ENCODE assay signal across 9 mouse cellular contexts in the genomic region with DNA sequence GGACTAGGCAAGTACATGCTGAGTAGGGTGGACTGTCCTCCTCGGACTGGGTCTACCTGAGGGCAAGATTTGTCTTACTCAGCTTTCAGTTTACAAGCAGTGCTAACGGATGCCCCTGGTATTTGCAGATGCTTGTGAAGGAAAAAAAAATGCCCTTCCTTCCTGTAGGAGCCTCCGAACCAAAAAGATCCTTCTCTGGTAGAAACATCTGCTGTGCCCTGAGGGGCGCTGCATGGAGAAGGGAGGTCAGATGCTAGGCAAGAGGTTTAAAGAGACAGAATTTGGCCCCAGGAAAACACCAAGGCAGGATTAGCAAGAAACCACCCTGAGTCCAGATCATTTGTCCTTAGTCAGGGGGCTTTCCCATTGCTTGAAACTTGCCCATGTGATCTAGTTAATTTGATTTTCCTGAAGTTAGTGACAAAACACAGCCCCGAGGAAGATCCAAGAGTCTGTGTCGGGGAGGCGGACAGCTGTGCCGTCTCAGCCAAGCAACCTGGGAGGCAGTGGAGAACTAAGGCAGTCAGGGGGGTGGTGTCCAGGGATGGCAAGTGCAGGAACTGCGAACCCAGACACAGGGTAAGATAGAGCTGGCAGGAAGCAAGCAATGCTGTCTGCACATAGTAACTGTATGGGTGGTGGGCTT. TPM values are rescaled to one million over a fixed set of nuclear protein-coding genes. Genes with fewer than 3 reads are reported as not detected.
DNase-seq lines count a peak whose midpoint lies in the region; ATAC-seq and TF ChIP-seq lines count a peak whose summit lies in the region.
"Had no signal": no experiment of that assay in that cellular context is flagged by ENCODE, and none has a peak within 500 bp of the region (broad histone marks: within the 10 kb centered on the region; RNA-seq: fewer than 3 reads in every experiment).

No protein-coding gene starts in this region.

- peak; percentile 86 for DNase-seq in heart, adult 11 months
- no peak for DNase-seq in heart, postnatal 36 days
- no peak for DNase-seq in midbrain, embryonic 11.5 days (ENCODE audit: low spot score, missing footprints)
- no peak for DNase-seq in hindbrain, postnatal 0 days (ENCODE audit: low spot score)
- no peak for DNase-seq in ovary, postnatal 36 days (ENCODE audit: low spot score)
- no peak for DNase-seq in cerebellum, adult 2 months

- H3K36me3 ChIP-seq in midbrain, embryonic 16.5 days (ENCODE audit: control insufficient read depth, insufficient read depth, low read length) = no peaks in the 10 kb centered on the region
- H3K36me3 ChIP-seq in midbrain, embryonic 11.5 days (ENCODE audit: control insufficient read depth, insufficient read depth, low read length) = no peaks in the 10 kb centered on the region
- no peaks in the 10 kb centered on the region for H3K36me3 ChIP-seq in hindbrain, postnatal 0 days (ENCODE audit: insufficient read depth, low read length)
- no peaks in the 10 kb centered on the region for H3K36me3 ChIP-seq in neural tube, embryonic 15.5 days

- H3K27me3 ChIP-seq in midbrain, embryonic 16.5 days (ENCODE audit: control insufficient read depth, insufficient read depth, low read depth, low read length) = no peaks in the 10 kb centered on the region
- H3K27me3 ChIP-seq in midbrain, embryonic 11.5 days (ENCODE audit: control insufficient read depth, insufficient read depth, low read length) = no peaks in the 10 kb centered on the region
- no peaks in the 10 kb centered on the region for H3K27me3 ChIP-seq in hindbrain, postnatal 0 days (ENCODE audit: insufficient read depth, low read length)
- no peaks in the 10 kb centered on the region for H3K27me3 ChIP-seq in neural tube, embryonic 15.5 days (replicated peaks)
- H3K27me3 ChIP-seq in cerebellum, adult 2 months (ENCODE audit: control insufficient read depth, insufficient read depth, low read length) = no peaks in the 10 kb centered on the region

- H3K9me3 ChIP-seq in midbrain, embryonic 16.5 days (replicated peaks; ENCODE audit: control insufficient read depth, low read length, poor library complexity, severe bottlenecking) = no peaks in the 10 kb centered on the region
- no peaks in the 10 kb centered on the region for H3K9me3 ChIP-seq in midbrain, embryonic 11.5 days (ENCODE audit: control insufficient read depth, low read length)
- no peaks in the 10 kb centered on the region for H3K9me3 ChIP-seq in hindbrain, postnatal 0 days (ENCODE audit: low read length)
- no peaks in the 10 kb centered on the region for H3K9me3 ChIP-seq in neural tube, embryonic 15.5 days (replicated peaks)

- ATAC-seq in midbrain, embryonic 16.5 days = 0 out of 2 replicates have a peak, but pooled peaks have one; percentile 23
- ATAC-seq in midbrain, embryonic 11.5 days (ENCODE audit: low FRiP score) = no peak
- ATAC-seq in hindbrain, postnatal 0 days = no peak
- no peak for ATAC-seq in neural tube, embryonic 15.5 days (ENCODE audit: low FRiP score)
- ATAC-seq: forebrain, embryonic 14.5 days had no signal

- H3K4me2 ChIP-seq in midbrain, embryonic 16.5 days (ENCODE audit: low read length) = no peak overlapping the region
- H3K4me2 ChIP-seq in midbrain, embryonic 11.5 days = no peak overlapping the region
- H3K4me2 ChIP-seq in hindbrain, postnatal 0 days (ENCODE audit: low read depth, low read length) = peak overlapping the region; percentile 19; the same call in 1 of the 2 replicates
- H3K4me2 ChIP-seq in neural tube, embryonic 15.5 days = no peak overlapping the region

- H3K4me3 ChIP-seq in midbrain, embryonic 16.5 days (ENCODE audit: low read depth, low read length) = no peak overlapping the region
- no peak overlapping the region for H3K4me3 ChIP-seq in midbrain, embryonic 11.5 days (ENCODE audit: low read depth, low read length)
- no peak overlapping the region for H3K4me3 ChIP-seq in hindbrain, postnatal 0 days (ENCODE audit: low read length)
- no peak overlapping the region for H3K4me3 ChIP-seq in neural tube, embryonic 15.5 days (replicated peaks)
- no peak overlapping the region for H3K4me3 ChIP-seq in cerebellum, adult 2 months (replicated peaks; ENCODE audit: insufficient read depth, low read depth, low read length)

- no peak for TF ChIP-seq POLR2A in cerebellum, adult 2 months (IDR thresholded peaks at IDR 0.05; ENCODE audit: borderline replicate concordance, insufficient read depth, low read length)

- TF ChIP-seq CTCF in hindbrain, postnatal 0 days (IDR thresholded peaks at IDR 0.05; ENCODE audit: low read depth) = peak; percentile 1; the same call in 1 of the 2 replicates
- TF ChIP-seq CTCF in cerebellum, adult 2 months (IDR thresholded peaks at IDR 0.05; ENCODE audit: borderline replicate concordance, insufficient read depth, low read depth, low read length) = no peak

- peaks cover 43% of the 10 kb centered on the region for H3K4me1 ChIP-seq in midbrain, embryonic 16.5 days (ENCODE audit: control insufficient read depth, insufficient read depth, low read length)
- H3K4me1 ChIP-seq in midbrain, embryonic 11.5 days (ENCODE audit: control insufficient read depth, insufficient read depth, low read length) = peaks cover 9% of the 10 kb centered on the region
- H3K4me1 ChIP-seq in hindbrain, postnatal 0 days (ENCODE audit: insufficient read depth, low read length) = peaks cover 40% of the 10 kb centered on the region
- peaks cover 58% of the 10 kb centered on the region for H3K4me1 ChIP-seq in neural tube, embryonic 15.5 days
- H3K4me1 ChIP-seq in cerebellum, adult 2 months (ENCODE audit: control insufficient read depth, insufficient read depth, low read length) = peaks cover 39% of the 10 kb centered on the region

- H3K9ac ChIP-seq in midbrain, embryonic 16.5 days (ENCODE audit: low read depth, low read length) = no peak overlapping the region
- no peak overlapping the region for H3K9ac ChIP-seq in midbrain, embryonic 11.5 days (ENCODE audit: low read length)
- H3K9ac ChIP-seq in hindbrain, postnatal 0 days (replicated peaks; ENCODE audit: low read length) = peak overlapping the region; percentile 28; the same call in 1 of the 2 replicates
- H3K9ac ChIP-seq in neural tube, embryonic 15.5 days (replicated peaks) = peak overlapping the region; percentile 2; the same call in 1 of the 2 replicates

- 40% methylated on average over 9 of the region's 9 CpGs for WGBS in midbrain, embryonic 16.5 days
- WGBS in midbrain, embryonic 11.5 days = 53% methylated on average over 9 of the region's 9 CpGs
- WGBS in hindbrain, postnatal 0 days = 27% methylated on average over 9 of the region's 9 CpGs
- 48% methylated on average over 9 of the region's 9 CpGs for WGBS in neural tube, embryonic 15.5 days
- 67% methylated on average over 9 of the region's 9 CpGs for WGBS in cerebellum, adult 2 months

- intact Hi-C loops in heart, postnatal 36 days (cut with DNase I) = loop anchor here (5.0 kb wide), 2 partner anchors 163 to 293 kb away; no protein-coding TSS in a partner anchor

- no peak overlapping the region for H3K27ac ChIP-seq in midbrain, embryonic 16.5 days (ENCODE audit: low read length)
- no peak overlapping the region for H3K27ac ChIP-seq in midbrain, embryonic 11.5 days (ENCODE audit: low read depth, low read length)
- H3K27ac ChIP-seq in hindbrain, postnatal 0 days = peak overlapping the region; percentile 56
- H3K27ac ChIP-seq in neural tube, embryonic 15.5 days (replicated peaks) = no peak overlapping the region
- H3K27ac ChIP-seq in cerebellum, adult 2 months (ENCODE audit: insufficient read depth, low read length) = no peak overlapping the region

RNA-seq across cellular contexts. Expression of a gene that starts 19.2 kb away (rescaled TPM):
- total RNA-seq in heart, postnatal 36 days (2021) = 10 to 100 TPM; 25.9 to 27.9 TPM
- polyA plus RNA-seq in midbrain, embryonic 16.5 days (2015; fragmentation: Nextera tagmentation; extraction: Ambion mirVana) = 10.5 and 12.4 TPM in 2 replicates
- 12.0 and 14.4 TPM in 2 replicates for polyA plus RNA-seq in midbrain, embryonic 11.5 days (2014; fragmentation: Nextera tagmentation; extraction: Ambion mirVana)
- 36.3 and 45.3 TPM in 2 replicates for total RNA-seq in hindbrain, postnatal 0 days (2014; rRNA removed)
- 15.3 and 19.2 TPM in 2 replicates for polyA plus RNA-seq in hindbrain, postnatal 0 days (2015; fragmentation: Nextera tagmentation; extraction: Ambion mirVana)
- polyA plus RNA-seq in neural tube, embryonic 15.5 days (2015; fragmentation: Nextera tagmentation; extraction: Ambion mirVana) = 9.8 and 11.4 TPM in 2 replicates
- 12.3 and 13.6 TPM in 2 replicates for polyA plus RNA-seq in cerebellum, adult 2 months (2012; rRNA removed)

Comparison
In these comparisons a context has a peak if more than half of its experiments do, and no peak if none do; other contexts are left out.
1. H3K9ac ChIP-seq: peak in hindbrain, postnatal 0 days (single experiment) and neural tube, embryonic 15.5 days (single experiment); none in midbrain, embryonic 16.5 days (single experiment) and midbrain, embryonic 11.5 days (single experiment).